Mouse (Mus musculus) embryo, embryonic 9.5 days (tissue): ENCODE data around the gene Nktr.

Source experiments
- DNase-seq: peaks from one replicate; pipeline ENCODE4 v3.0.0-alpha.2; 2017; ENCODE audit errors: extremely low spot score

The Nktr gene

DNA sequence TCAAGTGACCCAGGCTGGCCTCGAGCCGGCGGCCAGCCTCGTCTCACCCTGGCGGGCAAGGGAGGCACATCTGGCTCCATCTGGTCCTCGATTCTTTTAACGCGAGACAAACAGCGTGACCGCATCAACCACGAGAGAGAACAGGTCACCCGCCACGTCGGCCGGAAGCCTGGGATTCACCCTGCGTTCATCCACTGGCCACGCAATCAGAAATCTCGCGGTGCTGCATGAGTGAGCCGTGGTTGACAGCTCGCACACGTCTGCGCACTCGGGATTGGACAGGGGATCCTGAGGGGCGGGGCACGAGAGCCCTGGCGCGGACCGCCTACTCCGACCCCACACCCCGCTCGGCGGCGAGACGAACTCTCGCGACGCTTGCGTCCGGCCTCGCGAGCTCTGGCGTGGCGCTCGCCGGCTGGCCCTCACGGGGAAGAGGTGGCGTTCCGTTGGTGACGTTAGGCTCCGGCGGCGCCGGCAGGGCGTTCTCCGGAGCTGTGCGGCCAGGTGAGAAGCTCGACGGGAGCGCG lies at the start of gene Nktr:
Nktr (plus strand) TSS at position 378 of the 527 bp plus-strand sequence.
- peak; percentile 97 for DNase-seq

DNA sequence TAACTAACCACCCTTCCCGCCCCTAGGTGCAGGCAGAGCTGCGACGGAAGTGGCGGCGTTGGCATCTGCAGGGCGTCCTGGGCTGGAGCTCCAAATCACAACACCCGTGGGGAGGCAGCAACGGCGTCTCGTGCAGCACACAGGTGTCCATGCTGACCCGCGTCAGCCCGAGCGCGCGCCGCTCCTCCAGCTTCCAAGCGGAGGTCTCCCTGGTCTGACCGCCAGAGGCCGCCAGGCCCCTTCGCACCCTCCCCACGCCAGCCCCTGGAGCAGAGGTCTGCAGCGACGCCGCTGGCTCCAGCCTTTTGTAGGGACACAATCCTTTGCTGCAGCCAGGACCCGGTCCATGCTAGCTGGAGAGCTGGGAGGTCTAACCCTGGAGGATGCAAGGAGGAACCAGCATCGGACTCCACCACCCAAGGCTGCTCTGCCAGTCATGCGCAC lies 49.6 kb upstream of the Nktr start:
- peak; percentile 81 for DNase-seq

DNA sequence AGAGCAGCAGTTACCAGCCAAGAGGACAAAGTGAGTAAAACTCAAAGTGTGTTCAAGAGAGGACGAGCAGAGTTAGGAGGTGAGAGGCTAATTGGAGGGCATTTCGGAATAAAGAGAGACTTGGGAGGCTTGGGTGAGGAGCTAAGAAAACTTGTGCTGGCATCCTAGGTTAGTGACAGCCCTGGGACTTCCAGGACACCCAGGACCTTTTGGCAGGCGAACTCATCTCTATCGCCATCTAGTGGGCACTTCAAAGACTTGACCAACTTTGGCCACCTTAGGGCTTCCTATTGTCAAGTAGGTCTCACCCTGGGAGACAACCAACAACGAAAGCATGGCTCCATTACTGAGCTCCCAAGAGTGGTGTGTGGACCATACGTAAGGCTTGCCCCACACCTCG lies 47.7 kb upstream of the Nktr start:
- DNase-seq = peak; percentile 70

DNA sequence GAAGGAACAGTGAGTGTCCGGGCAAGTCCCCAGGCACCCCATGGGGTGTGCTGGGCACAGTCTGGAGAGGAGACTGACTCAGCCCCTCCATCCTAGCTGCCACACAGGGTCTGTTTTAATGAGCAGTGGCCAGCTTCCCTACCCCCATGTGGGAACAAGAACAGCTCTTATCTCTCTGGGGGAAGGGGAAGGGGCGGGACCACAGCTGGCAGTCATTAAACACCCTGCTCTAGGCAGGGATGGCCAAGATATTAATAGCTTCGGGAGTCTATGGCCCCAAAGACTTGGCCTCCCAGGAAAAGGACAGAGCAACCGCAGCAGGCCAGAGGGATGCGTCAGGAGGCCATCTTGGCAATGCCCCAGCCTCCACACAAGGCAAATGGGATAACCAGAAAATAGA lies 46.7 kb upstream of the Nktr start:
- DNase-seq = no peak

DNA sequence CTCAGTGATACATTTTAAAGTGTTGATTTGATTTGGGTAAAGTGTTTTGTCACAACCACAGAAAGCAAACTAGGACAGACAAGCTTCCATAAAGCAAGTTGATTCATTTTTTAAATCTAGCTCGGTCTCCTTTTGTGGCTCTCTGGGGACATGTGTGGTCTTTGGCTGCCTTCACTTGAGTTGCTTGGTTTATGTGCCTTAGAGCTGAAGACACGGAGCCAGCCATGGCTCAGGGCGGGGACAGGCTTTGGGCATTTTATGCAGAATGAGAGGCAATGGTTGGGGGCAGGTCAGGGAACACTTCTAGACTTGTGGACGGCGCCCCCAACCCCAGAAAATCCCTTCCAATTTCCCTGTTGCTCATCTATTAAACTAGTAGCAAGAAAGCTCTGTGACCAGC lies 45.3 kb upstream of the Nktr start:
- no peak for DNase-seq

DNA sequence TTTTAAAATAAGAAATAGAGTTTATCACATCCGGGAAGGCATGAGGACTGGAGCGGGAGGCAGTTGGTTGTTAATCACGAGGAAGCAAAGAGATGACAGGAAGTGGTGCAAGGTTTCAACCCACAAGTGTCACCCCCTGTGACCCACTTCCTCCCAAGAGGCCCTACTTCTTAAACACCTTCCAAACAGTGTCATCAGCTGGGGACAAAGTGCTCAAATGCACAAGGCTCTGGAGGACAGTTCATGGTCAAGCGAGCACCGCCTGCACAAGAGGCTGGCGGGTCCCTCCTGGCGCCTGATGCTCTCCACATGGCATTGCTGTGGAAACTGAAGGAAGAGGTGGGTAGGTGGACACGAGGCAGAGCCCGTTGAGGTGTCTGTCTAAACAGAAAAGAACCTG lies 44.0 kb upstream of the Nktr start:
- DNase-seq = no peak

DNA sequence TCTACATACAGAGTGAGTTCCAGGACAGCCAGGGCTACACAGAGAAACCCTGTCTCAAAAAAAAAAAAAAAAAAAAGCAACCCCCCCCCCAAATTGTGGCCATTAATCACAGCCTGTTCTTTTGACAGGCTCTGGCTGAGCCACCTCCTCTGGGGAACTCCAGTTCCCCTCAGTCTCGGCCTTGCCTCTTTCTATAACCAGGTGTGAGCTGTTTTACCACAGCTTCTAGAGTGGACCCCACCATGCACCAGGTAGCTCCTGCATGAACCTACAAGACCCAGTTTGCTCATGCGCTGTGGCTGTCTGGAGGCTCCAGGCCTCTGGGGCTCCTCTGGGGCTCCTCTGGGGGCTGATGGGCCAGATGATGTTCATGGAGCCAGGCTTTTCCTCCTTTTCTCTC lies 43.4 kb upstream of the Nktr start:
- no peak for DNase-seq

DNA sequence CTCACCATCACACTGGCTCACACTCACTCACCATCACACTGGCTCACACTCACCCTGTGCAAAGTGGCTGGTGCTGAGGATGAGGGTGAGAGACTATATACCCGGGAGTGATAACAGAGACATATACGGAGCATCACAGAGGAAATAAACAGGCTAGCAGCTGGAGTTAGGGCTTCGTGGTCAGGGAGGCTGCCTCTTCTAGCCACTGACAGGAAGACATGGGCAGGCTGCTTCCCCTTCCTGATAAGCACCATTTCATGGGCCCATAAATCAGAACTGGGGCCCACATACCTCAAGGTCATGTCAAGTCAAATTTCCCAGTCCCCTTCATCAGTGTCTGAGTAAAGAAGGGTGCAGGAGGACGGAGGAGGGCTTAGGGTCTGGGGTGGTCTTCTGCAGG lies 41.9 kb upstream of the Nktr start:
- no peak for DNase-seq

DNA sequence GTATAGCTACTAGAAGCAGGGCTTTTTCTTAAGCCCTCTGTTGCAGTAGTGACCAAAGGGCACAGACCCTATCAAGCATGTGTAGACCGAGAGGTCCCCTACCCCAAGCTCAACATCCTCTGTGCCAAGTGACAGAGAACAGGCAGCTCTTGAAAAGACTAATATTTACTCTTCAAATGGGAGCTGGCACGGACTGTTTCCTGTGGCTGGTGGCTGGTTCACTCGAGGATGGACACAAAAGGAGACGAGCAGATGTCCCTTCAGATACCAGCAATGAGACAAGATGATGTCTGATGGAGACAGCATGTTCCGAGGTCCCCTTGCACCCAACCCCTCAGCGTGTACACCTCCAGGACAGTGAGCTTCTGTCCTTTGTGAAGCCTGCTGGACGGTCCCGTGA lies 41.5 kb upstream of the Nktr start:
- DNase-seq = no peak

DNA sequence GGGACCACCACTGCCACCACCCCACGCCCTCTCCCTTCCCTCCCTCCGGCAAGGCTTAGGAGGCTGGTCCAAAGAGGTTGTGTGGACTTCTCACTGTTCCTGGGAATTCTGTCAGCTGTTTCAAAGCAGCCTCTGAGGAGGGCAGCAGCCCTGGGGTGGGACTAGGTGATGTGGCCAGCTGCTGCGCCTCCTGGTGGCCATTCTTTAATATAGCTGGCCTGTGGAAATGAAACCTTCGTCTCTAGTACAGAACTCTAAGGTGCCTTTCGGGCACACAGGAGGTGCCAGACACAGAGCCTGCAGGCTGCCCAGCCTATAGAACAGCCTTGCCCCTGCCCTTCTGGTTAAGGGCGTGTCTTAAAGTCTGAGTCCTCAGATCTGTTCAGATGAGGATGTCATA lies 39.4 kb upstream of the Nktr start:
- DNase-seq = peak; percentile 63

DNA sequence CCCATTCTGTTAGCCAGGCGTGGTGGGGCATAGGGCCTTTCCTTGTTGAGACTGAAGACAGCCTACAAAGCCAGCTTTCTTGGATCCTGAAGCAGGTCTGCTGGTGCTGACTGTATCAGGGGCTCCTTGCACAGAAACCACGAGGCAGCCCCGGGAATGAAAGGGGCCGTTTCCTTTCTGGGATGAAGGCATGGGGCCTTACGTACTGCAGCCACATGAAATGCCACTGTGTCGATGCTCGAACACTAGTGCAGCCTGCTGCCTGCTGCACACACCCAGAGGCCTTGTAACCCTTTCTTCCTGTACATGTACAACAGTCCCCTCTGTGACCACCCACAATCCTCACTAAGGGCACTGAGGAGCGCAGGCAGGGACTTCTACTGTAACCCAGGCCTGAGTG lies 37.8 kb upstream of the Nktr start:
- no peak for DNase-seq

DNA sequence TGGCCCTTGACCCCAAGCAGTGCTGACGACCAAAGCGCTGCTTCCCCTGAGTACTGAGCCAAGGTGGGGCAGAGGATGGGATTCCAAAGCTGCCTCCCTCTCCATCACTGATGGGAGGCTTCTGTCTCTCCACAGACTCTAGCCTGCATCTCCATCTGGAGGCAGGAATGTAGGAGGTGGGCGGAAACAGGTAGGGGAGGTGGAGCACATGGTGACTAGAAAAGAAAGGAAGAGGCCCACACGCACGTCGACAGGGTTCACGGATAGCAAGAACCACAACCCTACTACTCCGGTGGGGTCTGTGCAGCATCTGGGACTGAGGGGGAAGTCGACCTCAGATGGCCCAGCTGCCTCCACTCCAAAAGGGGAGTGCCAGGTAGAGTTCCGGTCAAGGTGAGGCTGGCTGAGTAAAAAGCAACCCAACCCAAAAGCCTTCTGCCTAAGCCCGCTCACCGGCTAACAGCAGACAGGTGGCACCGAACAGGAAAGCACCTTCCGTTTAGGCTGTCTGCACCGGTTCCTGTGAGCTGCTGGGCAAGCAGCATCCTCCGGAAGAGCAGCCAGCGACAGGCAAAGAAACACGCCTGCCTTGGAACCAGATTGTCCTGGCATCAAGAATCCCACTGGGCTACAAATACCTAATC lies 36.8 kb upstream of the Nktr start:
- no peak for DNase-seq

DNA sequence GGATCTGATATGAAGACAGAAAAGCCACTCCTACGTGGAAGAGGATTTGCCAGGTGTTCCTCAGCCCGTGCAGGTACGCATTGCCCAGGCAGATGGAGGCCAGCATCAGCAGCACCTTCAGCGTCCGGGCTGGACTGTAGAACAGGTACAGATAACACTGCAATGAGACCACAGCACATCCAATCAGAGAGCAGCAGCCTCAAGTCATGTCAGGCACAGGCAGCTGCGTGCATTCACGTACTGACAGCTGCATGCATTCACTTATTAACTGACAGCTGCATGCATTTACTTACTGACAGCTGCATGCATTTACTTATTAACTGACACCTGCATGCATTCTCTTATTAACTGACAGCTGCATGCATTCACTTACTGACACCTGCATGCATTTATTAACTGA lies 34.3 kb upstream of the Nktr start:
- DNase-seq = no peak

DNA sequence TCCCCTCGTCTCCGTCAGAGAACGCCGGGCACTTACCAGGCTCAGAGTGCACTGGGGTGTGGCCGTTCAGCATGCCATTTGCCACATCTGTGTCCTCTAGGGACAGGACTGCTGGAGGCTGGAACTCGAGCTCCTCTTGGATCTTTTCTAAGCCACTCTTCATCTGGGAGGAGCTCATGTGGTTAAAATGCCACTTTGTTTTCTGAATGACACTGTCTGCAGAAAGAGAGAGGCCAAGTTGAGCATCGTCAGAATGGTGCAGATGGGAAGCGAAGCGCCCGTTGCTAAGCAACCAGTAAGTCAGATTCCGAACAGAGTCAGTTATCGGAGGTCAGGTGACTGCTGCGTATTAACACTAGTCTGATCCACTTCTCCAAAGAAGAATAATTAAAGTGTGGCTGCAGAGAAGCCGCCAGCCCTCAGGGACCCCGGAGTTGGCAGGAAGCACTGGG lies 28.7 kb upstream of the Nktr start:
- no peak for DNase-seq

DNA sequence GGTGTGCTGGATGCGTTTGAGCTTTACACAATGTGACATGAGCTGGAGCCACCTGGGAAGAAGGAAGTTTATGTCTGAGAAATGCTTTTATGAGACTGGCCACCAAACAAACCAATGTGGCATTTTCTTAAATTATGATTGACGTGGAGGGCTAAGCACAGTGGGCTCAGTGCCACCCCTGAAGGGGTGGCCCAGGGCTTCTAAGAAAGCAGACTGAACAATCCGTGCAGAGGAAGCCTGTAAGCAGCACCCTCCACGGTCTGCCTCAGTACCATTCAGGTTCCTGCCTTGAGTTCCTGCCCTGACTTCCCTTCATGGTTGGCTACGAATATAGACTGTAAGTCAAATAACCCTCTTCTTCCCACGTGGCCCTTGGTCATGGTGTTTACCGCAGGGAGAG lies 28.2 kb upstream of the Nktr start:
- no peak for DNase-seq

DNA sequence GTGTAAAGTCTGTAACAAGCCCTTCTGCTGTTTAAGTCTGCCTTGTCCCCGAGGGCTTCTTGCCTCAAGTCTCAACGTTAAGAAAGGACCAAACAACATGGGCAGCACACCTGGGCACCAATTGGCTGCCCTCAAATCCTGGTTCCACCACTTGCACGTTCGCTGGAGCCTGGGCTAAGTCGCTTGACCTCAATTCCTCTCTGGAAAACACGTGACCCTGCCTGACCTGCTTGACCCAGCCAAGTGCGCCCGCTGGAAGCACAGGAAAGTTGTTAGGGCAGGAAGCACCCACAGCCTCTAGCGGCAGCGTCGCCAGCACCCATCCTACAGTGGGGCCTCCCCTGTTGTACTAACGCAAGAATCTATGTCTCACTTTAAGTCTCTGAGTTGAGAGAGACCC lies 24.2 kb upstream of the Nktr start:
- DNase-seq = no peak

DNA sequence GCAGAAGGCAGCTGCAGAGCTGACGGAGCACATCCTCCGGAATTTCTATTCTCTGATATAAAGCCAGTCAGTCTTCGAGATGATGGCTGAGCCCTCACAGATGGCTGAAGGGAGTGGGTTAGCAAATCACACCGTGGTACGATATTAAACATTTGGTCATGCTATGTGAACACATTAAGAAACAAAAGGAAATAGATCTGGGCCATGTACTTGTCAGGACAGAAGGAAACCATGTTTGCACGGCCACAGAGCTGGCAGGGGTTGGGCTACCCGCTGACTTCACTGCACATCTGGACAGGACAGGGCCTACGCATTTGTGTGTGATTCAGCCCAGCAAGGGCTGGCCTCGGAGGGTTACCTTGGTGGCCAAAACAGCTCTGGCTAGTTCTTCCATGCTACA lies 22.3 kb upstream of the Nktr start:
- no peak for DNase-seq

DNA sequence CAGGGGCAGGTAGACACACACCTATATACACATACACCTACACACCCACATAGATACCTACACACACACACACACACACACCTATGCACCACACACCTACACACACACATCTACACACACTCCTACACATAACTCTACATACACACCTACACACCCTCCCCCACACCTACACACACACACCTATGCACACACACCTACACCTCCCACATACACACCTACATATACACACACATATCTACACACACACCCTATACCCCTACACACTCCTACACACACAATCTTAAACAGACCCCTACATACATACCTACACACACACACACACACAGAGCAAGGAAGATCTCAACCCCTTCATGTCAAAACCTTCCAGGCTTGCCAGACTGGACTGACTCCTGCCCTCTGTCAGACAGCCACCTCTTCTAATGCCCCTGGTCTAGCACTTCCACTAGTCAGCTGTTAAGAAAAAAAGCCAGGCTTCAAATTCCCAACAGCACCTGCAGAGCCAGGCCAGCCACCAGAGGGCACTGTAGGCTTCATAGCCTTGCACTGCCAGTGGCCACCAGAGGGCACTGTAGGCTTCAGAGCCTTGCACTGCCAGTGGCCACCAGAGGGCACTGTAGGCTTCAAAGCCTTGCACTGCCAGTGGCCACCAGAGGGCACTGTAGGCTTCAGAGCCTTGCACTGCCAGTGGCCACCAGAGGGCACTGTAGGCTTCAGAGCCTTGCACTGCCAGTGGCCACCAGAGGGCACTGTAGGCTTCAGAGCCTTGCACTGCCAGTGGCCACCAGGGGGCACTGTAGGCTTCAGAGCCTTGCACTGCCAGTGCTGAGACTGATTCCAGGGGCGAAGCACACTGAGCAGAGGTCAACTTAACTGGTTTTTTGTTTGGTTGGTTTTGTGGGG lies 21.6 kb upstream of the Nktr start:
- no peak for DNase-seq

DNA sequence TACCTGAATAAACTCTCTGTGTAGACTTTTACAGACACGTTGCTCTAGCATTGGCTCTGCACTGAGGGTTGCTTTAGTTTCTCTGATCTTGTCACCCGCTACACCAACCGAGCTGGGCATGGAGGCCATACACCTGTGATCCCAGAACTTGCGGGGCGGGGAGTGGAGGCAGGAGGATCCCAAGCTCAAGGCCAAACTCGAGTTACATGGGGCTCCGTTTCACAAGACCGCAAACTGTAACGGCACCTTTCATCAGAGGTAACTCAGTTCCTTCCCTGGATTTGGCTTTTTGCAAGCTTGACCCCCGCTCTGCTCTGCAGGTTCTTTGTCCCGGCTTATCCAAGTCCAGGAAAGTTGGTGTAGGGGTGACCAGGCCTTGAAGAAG lies 14.7 kb upstream of the Nktr start:
- DNase-seq = no peak

DNA sequence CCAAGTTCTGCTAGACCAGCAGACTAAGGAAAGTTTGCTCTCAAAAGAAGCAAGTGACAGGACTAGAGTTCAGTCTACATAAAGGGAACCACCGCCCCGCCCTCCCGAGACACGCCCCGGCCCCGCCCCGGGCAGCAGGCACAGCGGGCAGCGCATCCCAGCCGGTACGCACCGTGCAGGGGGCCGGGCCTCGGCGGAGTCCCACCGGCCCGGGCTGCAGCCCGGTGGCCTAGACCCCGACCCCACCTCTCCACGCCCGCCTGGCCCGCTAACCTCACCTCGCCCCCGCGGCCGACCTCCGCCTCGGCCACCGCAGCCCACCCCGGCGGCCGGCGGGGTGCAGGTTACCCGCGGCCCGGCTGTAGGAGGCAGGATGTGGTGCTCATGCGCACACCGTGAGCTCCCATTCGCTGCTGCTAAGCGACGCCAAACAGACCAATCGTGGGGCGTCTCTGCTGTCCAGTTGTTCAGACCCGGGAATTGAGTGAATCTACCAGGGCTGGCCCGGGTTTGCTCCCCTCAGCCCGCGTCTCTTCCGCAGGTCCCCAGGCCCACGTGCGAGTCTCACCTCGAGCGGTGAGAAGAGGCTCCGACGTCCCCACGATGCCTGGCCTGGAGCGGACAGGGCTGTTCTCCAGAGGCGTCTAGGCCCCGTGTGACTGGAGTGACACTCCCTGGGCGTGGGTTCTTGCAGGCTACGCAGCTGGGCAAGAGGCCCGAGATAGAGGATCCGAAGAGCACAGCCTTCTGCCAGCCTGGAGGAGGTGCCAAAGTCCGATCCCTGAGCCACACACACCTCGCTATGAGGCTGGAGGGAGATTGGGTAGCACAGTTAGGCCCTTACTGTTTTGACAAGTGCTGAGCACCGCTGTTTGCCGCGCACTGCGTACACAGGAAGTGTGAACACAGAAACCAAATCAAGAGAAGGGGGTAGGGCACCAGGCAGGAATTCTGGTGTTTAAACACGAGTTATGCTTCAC lies 14.0 kb upstream of the Nktr start, which contains the start of gene Sec22c:
Sec22c (minus strand) TSS at position 845 of the 980 bp plus-strand sequence.
- DNase-seq = peak; percentile 93

DNA sequence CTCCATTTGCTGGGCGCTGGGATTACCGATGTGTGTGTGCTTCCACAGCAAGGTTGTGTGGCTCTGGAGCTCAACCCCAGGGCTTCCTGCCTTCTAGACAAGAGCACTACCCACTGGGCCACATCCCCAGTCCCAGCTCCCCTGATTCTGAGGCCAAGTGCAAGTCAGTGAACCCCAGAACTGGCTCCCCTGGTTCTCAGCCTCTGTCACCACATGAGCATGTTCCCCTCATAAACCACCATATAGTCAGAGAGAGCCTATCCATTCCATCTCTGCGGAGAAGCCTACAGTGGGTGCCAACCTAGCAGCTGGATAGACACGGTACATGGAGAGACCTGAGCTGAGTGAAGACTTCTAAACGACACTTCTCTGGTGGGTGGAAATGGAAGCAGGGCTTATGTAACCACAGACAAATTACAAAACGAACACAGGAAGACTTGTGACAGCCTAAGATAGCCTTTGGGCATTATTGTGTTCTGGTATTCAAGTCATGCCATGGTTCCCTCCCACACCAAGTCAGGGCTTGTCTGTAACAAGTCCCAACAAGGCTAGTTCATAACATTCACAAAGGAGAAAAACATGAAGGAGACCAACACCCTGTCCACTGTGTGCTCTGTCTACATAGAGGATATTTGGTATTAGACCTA lies 12.8 kb upstream of the Nktr start:
- DNase-seq = no peak
